Mouse (Mus musculus) forebrain, embryonic 10.5 days (tissue): ENCODE results near the gene Scfd2. TPM values are rescaled to one million over a fixed set of nuclear protein-coding genes. Genes with fewer than 3 reads are reported as not detected.

Experiments used
- DNase-seq: peaks from one replicate; pipeline ENCODE4 v3.0.0-alpha.2; 2017; ENCODE audit warnings: low spot score; ENCODE audit errors: extremely low spot score
- H3K27ac ChIP-seq: fragments of 300-500 bp; sonication (generic); 2 replicates; pipeline ENCODE4 v1.5.1; 2016; ENCODE audit warnings: mild to moderate bottlenecking
- H3K27me3 ChIP-seq: fragments of 300-500 bp; sonication (generic); 2 replicates; pipeline ENCODE4 v1.6.1; 2016; ENCODE audit warnings: mild to moderate bottlenecking; ENCODE audit not compliant: poor library complexity, severe bottlenecking
- H3K36me3 ChIP-seq: fragments of 300-500 bp; sonication (generic); replicated peaks from 2 replicates; pipeline ENCODE4 v1.6.1; 2016; ENCODE audit warnings: mild to moderate bottlenecking, moderate library complexity
- H3K4me1 ChIP-seq: fragments of 300-500 bp; sonication (generic); 2 replicates; pipeline ENCODE4 v1.6.1; 2016
- H3K4me3 ChIP-seq: fragments of 300-500 bp; sonication (generic); 2 replicates; pipeline ENCODE4 v1.5.1; 2016; ENCODE audit warnings: mild to moderate bottlenecking, moderate library complexity
- H3K9me3 ChIP-seq: fragments of 300-500 bp; sonication (generic); 2 replicates; pipeline ENCODE4 v1.6.1; 2016; ENCODE audit warnings: mild to moderate bottlenecking, moderate library complexity
- WGBS: fragments of 180-500 bp; shearing (Covaris S2); methylation state at CpG from one replicate; pipeline ENCODE4 v1.1.7; 2016; 5-methylcytosine and 5-hydroxymethylcytosine counted together
- polyA plus RNA-seq: library from polyadenylated mRNA; unstranded; fragments of >200 nt; fragmentation: Nextera tagmentation; extraction: Ambion mirVana; gene quantifications from 2 replicates; pipeline ENCODE4 v1.2.1, GENCODE M21; 2016

Scfd2 gene
- polyA plus RNA-seq, 1 experiment from 2014 or later = 16.6 TPM

DNA sequence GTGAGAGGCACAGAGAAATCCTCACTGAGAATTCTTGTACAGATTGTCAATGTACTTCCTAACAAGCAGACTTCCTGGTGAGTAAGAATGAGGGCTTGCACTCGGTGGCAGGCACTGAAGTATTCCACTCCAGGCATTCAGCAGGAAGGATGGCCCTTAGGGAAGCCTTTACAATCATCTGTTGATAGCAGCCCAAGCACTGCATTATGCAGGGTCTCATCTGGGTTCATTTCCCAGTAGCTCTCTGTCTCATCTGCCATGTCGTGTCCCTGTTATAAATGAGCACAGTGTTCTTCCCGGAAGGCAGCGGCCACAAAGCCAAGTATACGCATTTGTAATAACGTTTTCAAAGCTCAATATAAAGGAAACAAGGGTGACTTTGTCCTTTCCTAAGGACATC lies 48.9 kb downstream of the Scfd2 start:
- Histone ChIP-seq H3K4me3 (no peak overlapping the region), H3K4me1 (0 out of 2 replicates have a peak, but pooled peaks cover 3% of the 10 kb centered on the region), H3K9me3 (no peaks in the 10 kb centered on the region), H3K27ac (no peak overlapping the region), H3K27me3 (no peaks in the 10 kb centered on the region), H3K36me3 (no peaks in the 10 kb centered on the region)
- no peak for DNase-seq
- 68% methylated on average over 6 of the region's 6 CpGs for WGBS

DNA sequence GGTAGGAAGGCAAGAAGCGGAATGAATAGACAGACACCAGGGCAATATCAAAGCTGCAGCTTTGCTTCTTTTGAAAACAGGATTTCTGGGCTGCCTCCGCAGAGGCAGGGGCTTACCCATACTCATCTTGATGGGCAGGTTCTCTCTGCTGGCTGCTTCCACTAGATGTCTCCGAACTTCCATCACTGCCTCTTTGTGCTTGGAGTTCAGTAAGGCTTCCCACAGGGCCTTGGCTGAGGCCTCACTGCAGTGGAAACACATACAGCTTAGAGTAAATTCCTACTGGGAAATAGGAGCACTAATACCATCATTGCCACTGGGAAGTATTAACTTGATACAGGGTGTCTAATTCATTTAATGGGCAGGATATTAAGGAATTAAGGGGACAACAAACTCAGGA lies 49.5 kb downstream of the Scfd2 start:
- no peaks in the 10 kb centered on the region for H3K36me3 ChIP-seq
- H3K27me3 ChIP-seq = no peaks in the 10 kb centered on the region
- 58% methylated on average over 3 of the region's 3 CpGs for WGBS
- no peak overlapping the region for H3K27ac ChIP-seq
- no peak overlapping the region for H3K4me3 ChIP-seq
- H3K9me3 ChIP-seq = no peaks in the 10 kb centered on the region
- H3K4me1 ChIP-seq = 0 out of 2 replicates have a peak, but pooled peaks cover 3% of the 10 kb centered on the region
- DNase-seq = no peak

DNA sequence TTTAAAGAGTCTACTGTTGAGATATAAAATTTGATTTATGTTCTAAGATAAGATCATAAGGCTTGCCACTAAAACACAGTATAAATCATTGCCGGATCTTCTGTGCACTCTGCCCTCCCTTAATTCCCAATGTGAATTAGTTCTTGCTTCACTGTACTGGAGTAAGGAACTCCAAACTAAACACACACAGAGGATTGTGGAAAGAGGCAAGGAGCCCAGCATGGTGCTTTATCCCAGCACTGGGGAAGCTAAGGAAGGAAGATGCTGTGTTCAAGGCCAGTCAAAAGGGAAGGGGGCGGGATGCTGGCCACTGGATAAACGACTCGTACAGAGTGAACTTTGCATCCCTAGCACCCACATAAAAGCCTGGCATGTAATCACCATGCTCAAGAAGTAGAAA lies 51.1 kb downstream of the Scfd2 start:
- Histone ChIP-seq H3K36me3 (no peaks in the 10 kb centered on the region), H3K9me3 (no peaks in the 10 kb centered on the region), H3K27me3 (no peaks in the 10 kb centered on the region), H3K27ac (no peak overlapping the region), H3K4me3 (no peak overlapping the region), H3K4me1 (0 out of 2 replicates have a peak, but pooled peaks cover 3% of the 10 kb centered on the region)
- no peak for DNase-seq
- 87% methylated on average over 4 of the region's 4 CpGs for WGBS

DNA sequence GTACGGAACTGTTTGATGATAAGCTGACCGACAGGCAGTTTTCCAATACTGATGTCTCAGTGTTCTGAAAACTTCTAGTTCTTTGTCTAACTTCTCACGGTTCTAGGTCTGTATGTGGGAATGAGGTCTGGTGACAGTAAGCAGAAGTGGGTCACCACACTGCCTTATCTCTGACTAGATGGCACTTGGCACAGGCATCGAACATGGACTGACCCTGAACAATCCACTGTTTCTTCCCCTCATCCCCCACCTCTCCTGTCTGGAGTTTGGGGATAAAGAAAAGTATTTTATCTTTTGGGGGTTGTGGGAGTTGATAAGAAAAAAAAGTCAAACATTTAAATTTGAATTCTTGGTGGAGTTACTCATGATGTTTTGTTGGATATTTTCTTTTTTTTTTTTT lies 51.6 kb downstream of the Scfd2 start:
- DNase-seq = no peak
- 88% methylated on average over 4 of the region's 4 CpGs for WGBS
- no peaks in the 10 kb centered on the region for H3K36me3 ChIP-seq
- H3K27me3 ChIP-seq = no peaks in the 10 kb centered on the region
- H3K27ac ChIP-seq = no peak overlapping the region
- H3K4me1 ChIP-seq = 0 out of 2 replicates have a peak, but pooled peaks cover 3% of the 10 kb centered on the region
- no peaks in the 10 kb centered on the region for H3K9me3 ChIP-seq
- H3K4me3 ChIP-seq = no peak overlapping the region

DNA sequence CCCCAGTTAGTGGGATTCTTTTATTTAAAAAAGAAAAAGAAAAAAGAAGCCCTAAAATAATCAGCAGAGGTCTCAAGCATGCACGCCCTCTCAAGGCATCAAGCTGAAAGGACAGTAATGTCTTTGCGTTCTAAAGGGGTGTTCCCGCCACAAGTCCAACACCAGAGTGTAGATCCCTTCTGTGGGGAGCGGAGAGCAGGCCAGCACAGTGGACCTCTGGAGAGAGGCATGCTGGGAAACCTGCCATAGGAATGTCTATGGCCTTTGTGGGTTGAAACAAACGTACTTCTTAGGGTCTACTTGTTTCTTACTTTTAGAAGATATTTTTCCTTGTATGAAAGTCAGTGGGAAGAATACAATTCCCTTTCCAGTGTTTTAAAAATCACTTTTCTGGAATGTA lies 52.4 kb downstream of the Scfd2 start:
- Histone ChIP-seq H3K4me3 (no peak overlapping the region), H3K36me3 (no peaks in the 10 kb centered on the region), H3K27me3 (no peaks in the 10 kb centered on the region), H3K4me1 (0 out of 2 replicates have a peak, but pooled peaks cover 3% of the 10 kb centered on the region), H3K27ac (no peak overlapping the region), H3K9me3 (no peaks in the 10 kb centered on the region)
- DNase-seq = no peak
- 80% methylated on average over 5 of the region's 5 CpGs for WGBS

DNA sequence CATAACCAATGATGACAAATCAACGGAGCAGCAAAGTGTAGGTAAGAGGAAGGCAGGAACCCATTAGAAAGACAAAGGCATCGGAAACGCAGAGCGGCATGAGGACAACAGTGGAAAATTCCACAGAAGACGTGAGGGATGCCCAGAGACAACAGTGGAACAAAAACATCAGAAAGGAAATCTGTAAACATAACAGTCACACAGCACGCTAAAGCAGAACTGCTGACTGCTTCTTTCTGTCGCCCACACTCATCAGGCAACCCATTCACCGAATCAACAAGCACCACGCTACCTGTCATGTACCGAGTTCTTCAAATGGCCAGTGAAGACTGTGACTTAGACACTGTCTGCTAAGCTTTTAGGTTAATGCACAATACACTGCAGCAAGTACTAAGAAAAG lies 55.0 kb downstream of the Scfd2 start:
- no peaks in the 10 kb centered on the region for H3K4me1 ChIP-seq
- H3K9me3 ChIP-seq = no peaks in the 10 kb centered on the region
- no peaks in the 10 kb centered on the region for H3K36me3 ChIP-seq
- no peak for DNase-seq
- WGBS = 91% methylated on average over 10 of the region's 10 CpGs
- H3K27me3 ChIP-seq = no peaks in the 10 kb centered on the region
- H3K4me3 ChIP-seq = no peak overlapping the region
- no peak overlapping the region for H3K27ac ChIP-seq

DNA sequence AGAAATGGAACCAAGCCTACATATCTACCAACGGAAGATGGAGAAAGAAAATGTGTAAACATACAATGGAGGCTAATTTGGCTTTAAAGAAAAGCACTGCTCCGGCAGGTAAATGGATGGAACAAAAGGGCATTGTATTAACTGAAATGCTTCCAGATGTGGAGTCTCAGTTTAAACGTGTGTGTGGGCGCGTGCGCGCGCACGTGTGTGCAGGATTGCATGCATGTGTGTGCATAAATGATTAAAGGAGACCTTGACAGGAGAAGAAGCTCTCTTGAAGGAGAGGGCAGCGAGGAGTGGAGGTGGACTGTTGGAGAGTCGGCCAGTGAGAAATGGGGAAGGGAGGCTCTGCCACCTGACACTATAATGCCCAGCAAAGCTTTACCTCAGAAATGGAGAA lies 58.4 kb downstream of the Scfd2 start:
- H3K36me3 ChIP-seq = no peaks in the 10 kb centered on the region
- no peaks in the 10 kb centered on the region for H3K9me3 ChIP-seq
- no peak overlapping the region for H3K4me3 ChIP-seq
- WGBS = 88% methylated on average over 11 of the region's 11 CpGs
- H3K4me1 ChIP-seq = no peaks in the 10 kb centered on the region
- H3K27ac ChIP-seq = no peak overlapping the region
- DNase-seq = no peak
- H3K27me3 ChIP-seq = no peaks in the 10 kb centered on the region

DNA sequence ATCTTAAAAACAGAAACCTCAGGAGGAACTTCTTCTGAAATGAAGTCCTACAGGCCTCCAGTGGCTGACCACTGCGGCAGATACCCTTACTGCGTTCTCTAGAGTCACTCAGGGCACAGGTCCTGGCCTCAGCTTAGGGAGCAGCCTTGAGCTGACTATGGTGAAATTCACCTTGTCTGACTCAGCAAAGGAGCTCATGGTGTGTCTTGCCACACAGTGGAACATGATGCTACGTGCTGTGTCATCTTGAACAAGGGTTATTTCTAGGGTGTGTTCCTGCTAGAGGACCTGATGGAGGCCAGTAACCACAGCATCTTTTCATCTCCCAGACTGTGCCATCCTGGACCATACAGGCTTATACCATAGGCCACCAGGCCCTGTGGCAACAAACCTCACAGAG lies 60.7 kb downstream of the Scfd2 start:
- DNase-seq = no peak
- WGBS = 89% methylated on average over 3 of the region's 3 CpGs
- no peak overlapping the region for H3K27ac ChIP-seq
- H3K9me3 ChIP-seq = no peaks in the 10 kb centered on the region
- H3K27me3 ChIP-seq = no peaks in the 10 kb centered on the region
- no peaks in the 10 kb centered on the region for H3K4me1 ChIP-seq
- H3K36me3 ChIP-seq = no peaks in the 10 kb centered on the region
- no peak overlapping the region for H3K4me3 ChIP-seq

DNA sequence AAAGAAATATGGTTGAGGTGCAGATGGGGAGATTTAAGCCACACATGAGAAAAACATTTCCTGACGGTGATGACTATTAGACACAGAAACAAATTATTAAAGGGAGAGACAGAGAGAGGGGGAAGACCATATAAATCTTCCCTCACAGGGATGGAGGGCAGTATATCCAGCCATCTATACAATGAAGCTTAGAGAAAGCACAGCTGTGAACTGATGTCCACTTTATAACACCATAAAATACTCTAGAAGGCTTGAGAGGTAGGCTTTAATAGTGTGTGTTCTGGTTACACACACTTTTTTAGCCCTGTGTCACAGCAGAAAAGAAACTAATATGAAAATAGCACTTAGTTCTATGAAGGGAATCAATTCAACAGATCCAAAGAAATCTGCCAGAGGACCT lies 61.9 kb downstream of the Scfd2 start:
- WGBS = 87% methylated on average over 1 of the region's 1 CpGs
- Histone ChIP-seq H3K27me3 (no peaks in the 10 kb centered on the region), H3K4me1 (no peaks in the 10 kb centered on the region), H3K27ac (no peak overlapping the region), H3K36me3 (no peaks in the 10 kb centered on the region), H3K4me3 (no peak overlapping the region), H3K9me3 (no peaks in the 10 kb centered on the region)
- no peak for DNase-seq

DNA sequence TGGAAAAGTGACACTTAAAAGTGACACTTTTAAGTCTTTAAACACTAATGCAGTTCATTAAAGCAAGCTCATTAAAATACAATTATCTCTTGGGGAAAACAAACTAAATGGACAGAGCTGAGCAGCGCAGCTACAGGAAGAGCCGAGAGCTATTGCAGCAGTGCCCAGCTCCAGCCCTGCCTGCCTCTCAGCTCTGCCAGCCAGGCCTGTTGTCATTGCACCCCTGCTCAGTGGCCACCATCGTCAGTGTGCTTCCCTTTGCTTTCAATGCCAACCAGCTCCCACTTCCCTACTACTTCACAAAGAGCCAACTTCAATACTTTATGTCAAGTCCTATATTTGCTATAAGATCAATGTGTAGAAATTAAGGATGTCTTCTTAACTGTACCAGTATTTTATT lies 63.8 kb downstream of the Scfd2 start:
- no peaks in the 10 kb centered on the region for H3K36me3 ChIP-seq

DNA sequence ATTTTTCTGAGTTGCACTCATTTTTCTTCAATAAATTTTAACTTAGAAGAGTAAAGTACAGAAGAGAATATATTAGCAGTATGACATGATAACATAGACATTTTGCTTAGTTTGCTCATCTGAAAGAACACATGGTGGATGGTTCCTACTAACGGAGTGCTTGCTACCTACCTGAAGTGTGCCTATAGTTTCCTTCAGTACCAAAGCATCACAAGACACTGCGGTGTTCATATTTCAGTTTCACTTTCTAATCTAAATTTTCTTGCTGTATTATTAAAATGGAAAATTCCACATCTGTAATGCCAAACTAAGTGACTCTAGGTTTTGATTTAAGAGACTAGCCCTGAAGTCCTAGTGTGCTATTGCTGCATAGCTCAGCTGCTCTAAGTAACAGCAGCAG lies 74.8 kb downstream of the Scfd2 start:
- 93% methylated on average over 2 of the region's 2 CpGs for WGBS

More for the DNA sequence above, 63.8 kb downstream of the Scfd2 start:
- Histone ChIP-seq H3K27me3 (no peaks in the 10 kb centered on the region), H3K9me3 (no peaks in the 10 kb centered on the region), H3K4me1 (no peaks in the 10 kb centered on the region), H3K4me3 (no peak overlapping the region), H3K27ac (no peak overlapping the region)
- WGBS = 85% methylated on average over 3 of the region's 3 CpGs
- DNase-seq = no peak

DNA sequence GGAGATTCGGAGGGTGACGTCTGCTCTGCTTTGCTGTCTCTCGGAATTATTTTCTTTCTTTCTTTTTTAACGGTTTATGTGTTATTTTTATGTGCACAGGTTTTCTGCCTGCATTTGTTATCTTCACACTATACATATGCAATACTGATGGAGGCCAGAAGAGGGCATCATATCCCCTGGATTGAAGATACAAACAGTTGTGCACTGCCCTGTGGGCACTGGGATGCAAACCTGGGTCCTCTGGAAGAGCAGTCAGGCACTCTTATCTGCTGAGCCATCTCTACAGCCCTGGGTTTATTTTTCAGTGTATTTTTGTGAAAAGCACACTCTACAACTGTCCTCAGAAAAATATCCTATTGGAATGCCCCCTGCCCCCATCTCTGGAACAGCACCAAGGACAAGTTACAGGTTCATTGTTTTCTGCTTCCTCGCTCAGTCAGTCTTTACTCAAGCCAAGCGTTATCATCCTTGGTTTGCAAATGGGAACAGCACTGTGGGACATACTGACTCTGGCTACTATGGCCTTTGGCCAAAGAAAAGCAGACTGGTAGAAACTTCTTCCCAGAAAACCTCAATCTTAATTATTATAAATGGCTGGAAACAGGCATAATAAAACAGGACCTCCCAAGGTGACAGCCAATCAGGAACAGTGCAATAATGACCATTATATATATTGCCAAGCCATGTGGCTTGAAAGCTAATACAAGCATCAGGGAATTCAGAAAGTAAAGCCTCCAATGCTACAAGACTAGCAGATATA lies 75.9 kb downstream of the Scfd2 start:
- no peaks in the 10 kb centered on the region for H3K36me3 ChIP-seq

More for the DNA sequence above, 74.8 kb downstream of the Scfd2 start:
- Histone ChIP-seq H3K9me3 (no peaks in the 10 kb centered on the region), H3K36me3 (no peaks in the 10 kb centered on the region), H3K4me1 (no peaks in the 10 kb centered on the region), H3K27ac (no peak overlapping the region), H3K4me3 (no peak overlapping the region), H3K27me3 (no peaks in the 10 kb centered on the region)
- DNase-seq = no peak

DNA sequence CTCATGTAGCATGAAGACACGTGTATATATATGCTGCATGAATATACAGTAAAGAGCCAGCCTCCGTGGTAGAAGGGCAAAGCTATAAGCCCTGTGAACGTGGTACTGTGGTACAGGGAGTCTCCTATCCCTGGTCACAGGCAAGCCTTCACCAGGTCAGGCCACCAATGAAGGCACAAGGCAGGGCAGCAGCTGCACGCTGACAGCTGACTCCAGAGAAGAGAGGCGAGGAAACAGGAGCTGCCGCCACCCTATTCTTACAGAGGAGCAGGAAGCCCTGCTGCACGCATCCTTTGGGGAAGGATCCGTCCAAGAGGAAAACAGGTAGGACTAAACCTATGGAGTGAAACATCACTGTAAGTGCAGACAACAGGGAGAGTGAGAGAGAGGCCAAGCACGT lies 76.5 kb downstream of the Scfd2 start:
- no peak overlapping the region for H3K27ac ChIP-seq
- H3K4me3 ChIP-seq = no peak overlapping the region
- no peaks in the 10 kb centered on the region for H3K36me3 ChIP-seq
- no peaks in the 10 kb centered on the region for H3K9me3 ChIP-seq
- 84% methylated on average over 9 of the region's 9 CpGs for WGBS
- no peaks in the 10 kb centered on the region; the same call in 1 of the 2 replicates for H3K4me1 ChIP-seq
- DNase-seq = no peak
- no peaks in the 10 kb centered on the region for H3K27me3 ChIP-seq

More for the DNA sequence above, 75.9 kb downstream of the Scfd2 start:
- WGBS = 93% methylated on average over 6 of the region's 6 CpGs
- no peaks in the 10 kb centered on the region; the same call in 1 of the 2 replicates for H3K4me1 ChIP-seq
- H3K27me3 ChIP-seq = no peaks in the 10 kb centered on the region
- no peak overlapping the region for H3K4me3 ChIP-seq
- H3K27ac ChIP-seq = no peak overlapping the region
- no peaks in the 10 kb centered on the region for H3K9me3 ChIP-seq
- DNase-seq = no peak
